Mouse (Mus musculus) kidney, embryonic 15.5 days (tissue): Measurements from ENCODE around the gene Hist3h2ba. TPM values are rescaled to one million over a fixed set of nuclear protein-coding genes. Genes with fewer than 3 reads are reported as not detected.
A peak's percentile ranks its signal among the peaks of the same experiment; 100 is the strongest.

Experiments
- ATAC-seq: fragments of 200-750 bp; cut with Nextera tagmentation; replicated peaks from 2 replicates; pipeline ENCODE4 v1.8.0; 2017; ENCODE audit warnings: moderate TSS enrichment; ENCODE audit not compliant: low FRiP score
- H3K27ac ChIP-seq: fragments of 300-500 bp; sonication (generic); 2 replicates; pipeline ENCODE4 v1.5.1; 2015; ENCODE audit warnings: mild to moderate bottlenecking, inconsistent platforms
- H3K27me3 ChIP-seq: fragments of 300-500 bp; sonication (generic); 2 replicates; pipeline ENCODE4 v1.6.1; 2015; ENCODE audit warnings: inconsistent platforms
- H3K36me3 ChIP-seq: fragments of 300-500 bp; sonication (generic); 2 replicates; pipeline ENCODE4 v1.6.1; 2015; ENCODE audit warnings: inconsistent platforms
- H3K4me1 ChIP-seq: fragments of 300-500 bp; sonication (generic); 2 replicates; pipeline ENCODE4 v1.6.1; 2015; ENCODE audit warnings: inconsistent platforms
- H3K4me2 ChIP-seq: fragments of 300-500 bp; sonication (generic); 2 replicates; pipeline ENCODE4 v1.6.1; 2015; ENCODE audit warnings: moderate library complexity, mild to moderate bottlenecking, inconsistent platforms
- H3K4me3 ChIP-seq: fragments of 300-500 bp; sonication (generic); replicated peaks from 2 replicates; pipeline ENCODE4 v1.5.1; 2015; ENCODE audit warnings: mild to moderate bottlenecking, inconsistent platforms
- H3K9ac ChIP-seq: fragments of 300-500 bp; sonication (generic); 2 replicates; pipeline ENCODE4 v1.6.1; 2015; ENCODE audit warnings: mild to moderate bottlenecking, inconsistent platforms
- H3K9me3 ChIP-seq: fragments of 300-500 bp; sonication (generic); replicated peaks from 2 replicates; pipeline ENCODE4 v1.6.1; 2016; ENCODE audit warnings: inconsistent platforms
- WGBS: fragments of 180-500 bp; shearing (Covaris S2); methylation state at CpG from one replicate; pipeline ENCODE4 v1.1.7; 2015; ENCODE audit warnings: mixed read lengths; 5-methylcytosine and 5-hydroxymethylcytosine counted together
- polyA plus RNA-seq: library from polyadenylated mRNA; unstranded; fragments of >200 nt; fragmentation: Nextera tagmentation; extraction: Ambion mirVana; gene quantifications from 2 replicates; pipeline ENCODE4 v1.2.1, GENCODE M21; 2015

Hist3h2ba gene
- polyA plus RNA-seq, 1 experiment from 2014 or later: 82.0 TPM

DNA sequence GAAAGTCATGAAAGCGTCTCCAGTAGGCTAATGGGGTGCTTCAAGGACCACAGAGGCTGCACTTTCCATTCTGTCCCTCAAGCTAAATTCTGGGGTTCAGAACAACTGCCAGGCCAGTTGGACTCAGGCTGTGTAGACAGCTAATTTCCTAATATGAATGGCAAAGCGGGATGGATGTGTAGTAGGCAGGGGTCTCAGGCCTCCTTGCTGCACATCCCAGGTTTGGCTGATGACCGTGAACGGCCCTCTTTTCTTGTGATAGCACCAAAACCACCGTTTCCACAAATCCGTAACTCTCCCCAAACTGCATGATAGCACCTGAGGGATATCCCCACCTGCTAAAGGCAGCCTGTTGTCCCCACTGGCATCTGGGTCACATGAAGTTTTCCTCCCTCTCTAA is 9.8 kb downstream of the Hist3h2ba start:
- no peak overlapping the region for H3K9ac ChIP-seq
- no peak for ATAC-seq
- 85% methylated on average over 6 of the region's 6 CpGs for WGBS

DNA sequence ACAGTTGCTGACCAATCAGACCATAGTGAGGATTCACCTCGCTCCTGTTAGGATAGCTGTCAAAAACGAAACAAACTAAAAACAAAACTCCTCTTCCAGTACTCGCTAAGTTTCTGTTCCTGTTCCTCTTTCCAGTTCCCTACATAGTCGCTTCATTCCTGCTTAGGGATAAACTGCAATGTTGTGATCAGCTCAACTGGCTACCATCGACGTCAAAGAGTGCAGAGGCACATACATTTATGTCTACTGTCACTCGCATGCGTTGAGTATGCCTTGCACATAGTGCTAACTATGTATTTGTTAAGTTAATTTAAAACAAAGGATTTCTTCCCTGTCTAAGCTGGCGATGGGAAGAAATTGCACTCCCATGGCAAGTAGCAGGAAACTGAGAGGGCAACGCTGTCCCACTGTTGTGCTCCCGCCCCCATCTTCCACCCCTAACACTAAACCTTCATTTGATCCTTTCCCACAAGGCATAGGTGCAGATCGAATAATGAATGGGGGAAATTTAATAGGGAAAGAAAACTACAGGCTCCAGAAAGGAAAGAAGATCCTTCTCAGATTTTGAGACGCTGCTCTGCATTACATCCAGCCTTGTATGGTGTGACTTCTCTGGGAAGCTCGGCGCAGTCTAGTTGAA is 10.6 kb downstream of the Hist3h2ba start:
- no peak for ATAC-seq
- Histone ChIP-seq H3K9me3 (peaks cover 4% of the 10 kb centered on the region; the same call in 1 of the 2 replicates), H3K4me3 (peak overlapping the region; percentile 53), H3K4me2 (peak overlapping the region; percentile 91), H3K36me3 (peaks cover 20% of the 10 kb centered on the region), H3K4me1 (peaks cover 38% of the 10 kb centered on the region), H3K9ac (peak overlapping the region; percentile 46; the same call in 1 of the 2 replicates), H3K27me3 (peaks cover 26% of the 10 kb centered on the region; the same call in 1 of the 2 replicates), H3K27ac (peak overlapping the region; percentile 70)
- WGBS: 32% methylated on average over 15 of the region's 15 CpGs

More for the DNA sequence above, 9.8 kb downstream of the Hist3h2ba start:
- Histone ChIP-seq H3K4me1 (peaks cover 39% of the 10 kb centered on the region), H3K9me3 (peaks cover 4% of the 10 kb centered on the region; the same call in 1 of the 2 replicates), H3K27ac (no peak overlapping the region), H3K36me3 (peaks cover 20% of the 10 kb centered on the region), H3K27me3 (peaks cover 22% of the 10 kb centered on the region; the same call in 1 of the 2 replicates), H3K4me2 (peak overlapping the region; percentile 5; the same call in 1 of the 2 replicates), H3K4me3 (no peak overlapping the region)

DNA sequence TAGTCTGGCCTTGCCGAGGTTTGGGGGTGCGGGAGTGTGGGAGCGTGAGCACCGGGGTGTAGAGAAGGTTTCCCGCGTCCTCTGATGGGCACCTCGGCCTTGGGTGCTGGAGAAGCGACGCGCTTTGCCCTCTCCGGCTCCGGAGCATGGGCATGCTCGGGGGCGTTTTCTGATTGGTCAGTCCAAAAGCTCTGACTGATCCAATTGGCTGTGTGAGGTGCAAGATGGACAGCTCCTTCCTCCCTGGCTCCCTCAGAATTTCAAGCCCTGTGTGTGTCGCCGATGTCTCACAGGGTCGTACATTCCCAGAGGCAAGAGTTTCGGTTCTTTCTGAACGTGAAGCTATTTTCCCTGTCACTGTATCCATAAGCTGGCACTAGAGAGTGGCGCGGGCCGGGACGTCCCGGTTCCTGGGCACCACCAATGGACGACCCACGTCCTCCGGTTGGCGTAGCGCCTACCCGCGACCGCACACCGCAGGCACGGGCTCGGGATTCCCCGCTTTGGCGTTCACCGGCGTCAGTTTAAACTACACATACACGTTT is 11.3 kb downstream of the Hist3h2ba start:
- peaks cover 20% of the 10 kb centered on the region for H3K36me3 ChIP-seq
- H3K9me3 ChIP-seq: peaks cover 4% of the 10 kb centered on the region; the same call in 1 of the 2 replicates
- peak overlapping the region; percentile 53 for H3K4me3 ChIP-seq
- H3K4me1 ChIP-seq: peaks cover 42% of the 10 kb centered on the region
- peak overlapping the region; percentile 70 for H3K27ac ChIP-seq
- H3K4me2 ChIP-seq: peak overlapping the region; percentile 91
- peak overlapping the region; percentile 46; the same call in 1 of the 2 replicates for H3K9ac ChIP-seq
- 6% methylated on average over 40 of the region's 40 CpGs for WGBS
- ATAC-seq: peak; percentile 87
- H3K27me3 ChIP-seq: peaks cover 26% of the 10 kb centered on the region; the same call in 1 of the 2 replicates

DNA sequence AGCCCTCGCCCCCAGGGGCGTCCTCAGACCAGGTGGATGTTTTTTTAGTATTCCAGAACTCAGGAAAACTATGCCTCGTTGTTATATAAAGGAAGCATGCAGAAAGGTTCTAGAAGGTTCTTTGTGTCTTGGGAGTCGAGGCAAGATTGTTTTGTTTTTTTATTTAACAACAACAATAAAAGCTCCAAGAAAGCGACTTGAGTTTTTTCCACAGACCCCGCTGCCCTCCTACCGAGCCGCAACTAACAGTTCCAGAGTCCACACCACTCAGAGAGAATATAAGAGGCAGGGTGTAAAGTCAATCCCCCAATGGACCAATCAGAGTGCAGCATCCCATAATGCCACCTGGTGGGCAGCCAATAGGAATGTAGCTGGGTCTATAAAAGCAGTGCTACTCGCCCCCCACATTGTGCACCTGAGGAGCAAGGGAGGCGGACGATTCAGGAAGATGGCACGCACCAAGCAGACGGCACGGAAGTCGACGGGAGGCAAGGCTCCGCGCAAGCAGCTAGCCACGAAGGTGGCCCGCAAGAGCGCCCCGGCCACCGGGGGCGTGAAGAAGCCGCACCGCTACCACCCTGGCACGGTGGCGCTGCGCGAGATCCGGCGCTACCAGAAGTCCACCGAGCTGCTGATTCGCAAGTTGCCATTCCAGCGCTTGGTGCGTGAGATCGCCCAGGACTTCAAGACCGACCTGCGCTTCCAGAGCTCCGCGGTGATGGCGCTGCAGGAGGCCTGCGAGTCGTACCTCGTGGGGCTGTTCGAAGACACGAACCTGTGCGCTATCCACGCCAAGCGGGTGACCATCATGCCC is 12.9 kb downstream of the Hist3h2ba start:
- H3K27ac ChIP-seq: no peak overlapping the region
- H3K4me2 ChIP-seq: no peak overlapping the region
- H3K9me3 ChIP-seq: peaks cover 4% of the 10 kb centered on the region; the same call in 1 of the 2 replicates
- H3K4me1 ChIP-seq: peaks cover 49% of the 10 kb centered on the region
- 66% methylated on average over 50 of the region's 50 CpGs for WGBS
- H3K27me3 ChIP-seq: peaks cover 26% of the 10 kb centered on the region; the same call in 1 of the 2 replicates
- no peak for ATAC-seq
- H3K36me3 ChIP-seq: peaks cover 20% of the 10 kb centered on the region
- no peak overlapping the region for H3K9ac ChIP-seq
- no peak overlapping the region for H3K4me3 ChIP-seq

DNA sequence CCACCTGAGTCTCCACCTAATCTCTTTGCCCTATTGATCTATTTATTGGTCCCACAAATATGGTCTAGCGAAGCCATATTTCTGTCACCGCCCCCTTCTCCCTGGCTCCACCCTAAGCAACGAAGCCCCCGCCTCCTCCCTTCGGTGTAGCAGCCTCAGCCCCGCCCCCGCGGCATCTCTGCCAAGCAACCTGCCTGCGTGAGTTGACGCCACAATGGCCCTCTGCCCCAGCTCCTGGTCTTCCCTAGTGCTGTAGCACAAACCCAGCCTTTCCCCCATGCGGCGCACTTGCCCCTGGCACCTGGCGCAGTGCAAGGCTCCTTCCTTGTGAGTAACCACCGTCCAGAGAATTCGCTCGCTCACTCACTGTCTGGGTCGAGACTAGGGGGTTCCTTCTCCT is 14.8 kb downstream of the Hist3h2ba start:
- H3K9ac ChIP-seq: no peak overlapping the region
- H3K4me2 ChIP-seq: no peak overlapping the region
- H3K4me1 ChIP-seq: peaks cover 40% of the 10 kb centered on the region
- peaks cover 26% of the 10 kb centered on the region; the same call in 1 of the 2 replicates for H3K27me3 ChIP-seq
- ATAC-seq: no peak
- H3K36me3 ChIP-seq: peaks cover 5% of the 10 kb centered on the region; the same call in 1 of the 2 replicates
- peaks cover 4% of the 10 kb centered on the region; the same call in 1 of the 2 replicates for H3K9me3 ChIP-seq
- H3K4me3 ChIP-seq: no peak overlapping the region
- 39% methylated on average over 17 of the region's 17 CpGs for WGBS
- no peak overlapping the region for H3K27ac ChIP-seq

DNA sequence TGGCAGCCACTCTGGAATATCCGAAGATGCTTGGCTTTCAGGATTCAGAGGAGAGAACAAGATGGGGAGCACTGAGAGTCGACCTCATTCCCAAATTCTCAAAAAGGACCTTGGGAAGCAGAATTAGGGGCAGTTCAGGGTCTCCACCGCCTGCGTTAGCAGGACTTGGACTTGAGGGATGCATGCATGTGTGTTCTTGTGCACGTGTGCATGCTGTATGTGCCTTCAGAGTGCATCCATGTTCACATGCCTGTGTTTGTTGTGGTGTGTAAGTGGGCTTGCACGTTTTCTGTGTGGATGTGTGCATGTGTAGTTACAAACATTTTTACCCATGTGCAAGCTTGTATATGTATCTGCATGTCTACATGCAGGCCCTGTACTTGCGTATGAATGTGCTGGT is 15.5 kb downstream of the Hist3h2ba start:
- Histone ChIP-seq H3K27ac (no peak overlapping the region), H3K9me3 (peaks cover 4% of the 10 kb centered on the region; the same call in 1 of the 2 replicates), H3K4me1 (peaks cover 46% of the 10 kb centered on the region), H3K9ac (no peak overlapping the region), H3K4me2 (no peak overlapping the region), H3K36me3 (peaks cover 6% of the 10 kb centered on the region; the same call in 1 of the 2 replicates), H3K4me3 (no peak overlapping the region), H3K27me3 (peaks cover 26% of the 10 kb centered on the region; the same call in 1 of the 2 replicates)
- 91% methylated on average over 7 of the region's 7 CpGs for WGBS
- ATAC-seq: no peak

DNA sequence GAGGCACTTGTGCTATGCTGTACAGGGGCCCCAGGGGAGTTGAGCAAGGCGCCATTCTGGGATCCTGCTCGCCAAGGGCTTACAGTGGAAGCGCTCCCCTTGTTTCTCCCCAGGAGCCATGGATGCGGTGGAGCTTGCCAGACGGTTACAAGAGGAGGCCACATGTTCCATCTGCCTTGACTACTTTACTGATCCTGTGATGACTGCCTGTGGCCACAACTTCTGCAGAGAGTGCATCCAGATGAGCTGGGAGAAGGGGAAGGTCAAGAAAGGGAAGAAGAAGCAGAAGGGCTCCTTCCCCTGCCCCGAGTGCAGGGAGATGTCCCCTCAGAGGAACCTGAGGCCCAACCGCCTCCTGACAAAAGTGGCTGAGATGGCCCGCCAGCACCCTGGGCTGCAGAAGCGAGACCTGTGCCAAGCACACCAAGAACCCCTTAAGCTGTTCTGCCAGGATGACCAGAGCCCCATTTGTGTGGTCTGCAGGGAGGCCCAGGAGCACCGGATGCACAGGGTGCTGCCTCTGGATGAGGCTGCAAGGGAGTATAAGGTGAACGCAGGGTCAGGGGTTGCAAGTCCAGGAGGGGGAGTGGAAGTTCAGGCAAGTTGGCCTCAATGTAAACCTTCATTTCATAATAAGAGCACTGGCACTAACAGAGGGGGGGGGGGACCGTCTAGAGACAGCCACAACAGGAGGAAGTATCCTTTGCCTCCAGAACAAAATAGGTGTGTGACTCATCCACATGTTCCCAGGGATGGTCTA is 16.5 kb downstream of the Hist3h2ba start:
- peaks cover 4% of the 10 kb centered on the region; the same call in 1 of the 2 replicates for H3K9me3 ChIP-seq
- 0 out of 2 replicates have a peak overlapping the region, but pooled peaks have one; percentile 1 for H3K9ac ChIP-seq
- peaks cover 46% of the 10 kb centered on the region for H3K4me1 ChIP-seq
- H3K36me3 ChIP-seq: peaks cover 6% of the 10 kb centered on the region; the same call in 1 of the 2 replicates
- 0 out of 2 replicates have a peak overlapping the region, but pooled peaks have one; percentile 10 for H3K4me2 ChIP-seq
- H3K27ac ChIP-seq: peak overlapping the region; percentile 59
- no peak for ATAC-seq
- WGBS: 23% methylated on average over 12 of the region's 12 CpGs
- peaks cover 26% of the 10 kb centered on the region; the same call in 1 of the 2 replicates for H3K27me3 ChIP-seq
- H3K4me3 ChIP-seq: no peak overlapping the region

DNA sequence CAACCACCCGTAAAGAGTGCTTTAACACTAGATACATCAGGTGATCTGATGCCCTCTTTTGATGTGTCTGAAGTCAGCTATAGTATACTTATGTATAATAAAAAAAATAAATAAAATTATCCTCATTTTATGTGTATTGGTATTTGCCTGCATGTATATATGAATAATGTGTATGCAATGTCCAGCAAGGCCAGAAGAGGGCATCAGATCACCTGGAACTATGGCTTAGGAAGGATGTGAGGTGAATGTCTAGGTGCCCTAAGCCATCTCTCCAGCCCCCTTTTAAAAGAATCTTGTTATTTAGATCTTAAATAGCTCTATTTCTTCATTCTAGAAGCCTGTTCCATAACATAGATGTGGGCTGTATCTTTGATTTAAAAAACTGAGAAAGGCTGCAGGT is 18.6 kb downstream of the Hist3h2ba start:
- H3K4me2 ChIP-seq: no peak overlapping the region
- H3K9me3 ChIP-seq: no peaks in the 10 kb centered on the region
- WGBS: 91% methylated on average over 1 of the region's 1 CpGs
- peaks cover 14% of the 10 kb centered on the region; the same call in 1 of the 2 replicates for H3K27me3 ChIP-seq
- no peak overlapping the region for H3K9ac ChIP-seq
- no peak overlapping the region for H3K27ac ChIP-seq
- no peak overlapping the region for H3K4me3 ChIP-seq
- ATAC-seq: no peak
- H3K4me1 ChIP-seq: peaks cover 53% of the 10 kb centered on the region
- peaks cover 13% of the 10 kb centered on the region for H3K36me3 ChIP-seq

DNA sequence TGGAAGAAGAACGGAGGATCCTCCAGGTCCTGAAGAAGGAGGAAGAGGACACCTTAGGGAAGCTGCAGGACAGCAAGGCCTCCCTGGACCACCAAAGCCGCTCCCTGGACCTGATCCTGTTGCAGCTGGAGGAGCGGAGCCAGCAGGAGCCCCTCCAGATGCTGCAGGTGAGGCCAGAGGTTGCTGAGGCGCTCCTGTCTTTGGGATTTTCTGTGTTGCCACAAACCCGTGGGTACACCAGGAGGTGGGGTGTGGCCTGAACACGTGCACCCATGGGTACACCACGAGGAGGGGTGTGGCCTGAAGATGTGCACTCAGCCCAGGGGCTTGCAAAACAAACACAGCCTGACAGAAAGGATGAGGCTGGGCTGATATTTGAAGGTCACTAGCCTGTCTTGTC is 19.8 kb downstream of the Hist3h2ba start:
- 0 out of 2 replicates have a peak, but pooled peaks have one; percentile 13 for ATAC-seq
- Histone ChIP-seq H3K9me3 (no peaks in the 10 kb centered on the region), H3K9ac (no peak overlapping the region), H3K27me3 (0 out of 2 replicates have a peak, but pooled peaks cover 4% of the 10 kb centered on the region), H3K36me3 (peaks cover 16% of the 10 kb centered on the region), H3K4me2 (no peak overlapping the region), H3K4me3 (no peak overlapping the region), H3K4me1 (peaks cover 50% of the 10 kb centered on the region), H3K27ac (peak overlapping the region; percentile 85)
- 82% methylated on average over 7 of the region's 7 CpGs for WGBS

DNA sequence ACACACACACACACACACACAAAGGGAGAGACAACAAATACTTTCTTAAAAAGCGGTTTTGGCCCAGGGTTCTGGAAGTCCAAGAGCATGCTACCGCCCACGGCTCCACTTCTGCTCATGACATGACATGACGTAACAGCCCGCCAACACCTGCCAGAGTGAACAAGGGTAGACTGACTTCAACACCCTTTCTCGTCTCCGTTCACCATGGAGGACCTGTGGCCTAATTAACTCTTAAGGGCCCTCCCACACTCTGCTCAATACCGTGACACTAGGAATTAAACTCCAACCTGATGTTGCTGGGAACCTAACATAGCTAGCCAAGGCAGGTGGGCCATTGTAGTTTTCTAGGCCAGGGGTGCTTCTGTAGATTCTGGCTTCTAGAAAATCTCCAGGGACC is 20.3 kb downstream of the Hist3h2ba start:
- Histone ChIP-seq H3K36me3 (peaks cover 16% of the 10 kb centered on the region), H3K27ac (peak overlapping the region; percentile 85), H3K27me3 (no peaks in the 10 kb centered on the region), H3K4me2 (peak overlapping the region; percentile 37), H3K4me3 (no peak overlapping the region), H3K9ac (no peak overlapping the region), H3K4me1 (peaks cover 47% of the 10 kb centered on the region), H3K9me3 (no peaks in the 10 kb centered on the region)
- 65% methylated on average over 8 of the region's 8 CpGs for WGBS
- ATAC-seq: peak; percentile 57

DNA sequence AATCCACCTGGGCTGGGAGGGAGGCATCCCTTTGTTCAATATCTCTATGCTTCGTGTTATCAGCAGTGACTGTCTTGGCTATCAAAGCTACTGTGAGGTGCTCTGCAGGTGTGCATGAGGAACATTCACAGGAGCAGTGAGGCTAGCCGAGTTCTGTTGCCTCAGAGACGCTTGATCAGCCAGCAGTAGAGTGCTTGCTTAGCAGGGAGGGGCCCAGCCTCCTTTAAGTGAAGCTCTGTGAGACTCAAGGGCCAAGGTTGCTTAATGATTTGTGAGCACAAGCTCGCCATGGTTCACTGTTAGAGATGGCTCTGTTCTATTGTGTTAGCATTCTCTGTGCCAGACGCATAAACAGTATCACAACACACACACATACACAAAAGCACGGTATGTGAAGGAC is 20.9 kb downstream of the Hist3h2ba start:
- peak overlapping the region; percentile 85 for H3K27ac ChIP-seq
- H3K4me2 ChIP-seq: peak overlapping the region; percentile 37
- H3K4me1 ChIP-seq: peaks cover 46% of the 10 kb centered on the region
- H3K9me3 ChIP-seq: no peaks in the 10 kb centered on the region
- H3K9ac ChIP-seq: no peak overlapping the region
- no peak overlapping the region for H3K4me3 ChIP-seq
- peak; percentile 83 for ATAC-seq
- peaks cover 19% of the 10 kb centered on the region for H3K36me3 ChIP-seq
- 55% methylated on average over 6 of the region's 6 CpGs for WGBS
- no peaks in the 10 kb centered on the region for H3K27me3 ChIP-seq
